Mouse (Mus musculus) bone marrow macrophage, adult 2 months (primary cell): ENCODE results near the gene Tdrd5.

Experiments
- CTCF ChIP-seq: IDR thresholded peaks from 2 replicates; pipeline ENCODE4 v1.5.1; 2012; ENCODE audit warnings: low read depth, mild to moderate bottlenecking, low read length, moderate library complexity
- POLR2A ChIP-seq: IDR thresholded peaks from 2 replicates; pipeline ENCODE4 v1.6.1; 2012; ENCODE audit warnings: mild to moderate bottlenecking, low read depth, low read length, borderline replicate concordance

DNA sequence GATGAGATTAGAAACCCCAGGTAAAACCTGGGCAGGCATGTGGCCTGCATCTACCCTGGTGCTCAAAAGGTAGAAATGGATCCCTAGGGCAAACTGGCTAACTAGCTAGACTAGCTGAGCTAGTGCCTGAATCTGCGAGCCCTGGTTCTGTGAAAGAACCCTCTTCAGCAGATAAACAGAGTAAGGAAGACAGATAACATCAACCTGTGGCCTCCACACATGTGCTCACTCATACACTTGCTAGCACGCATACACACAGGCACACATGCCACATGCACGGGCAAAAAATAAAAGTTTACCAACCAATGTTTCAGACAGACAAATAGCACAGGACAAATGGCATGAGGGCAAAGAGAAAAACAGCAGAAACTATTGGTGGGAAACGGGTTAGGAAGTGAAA is 47.0 kb upstream of the Tdrd5 start:
- TF ChIP-seq POLR2A (no peak), CTCF (no peak)
